Mouse (Mus musculus): ENCODE results near the gene Gm13285.
A peak's percentile ranks its signal among the peaks of the same experiment; 100 is the strongest.
"Not testable (repeated sequence)": the region's sequence is repeated elsewhere in the genome, so short reads cannot be mapped to it uniquely, and the experiment has no call there.

Gm13285 gene

DNA sequence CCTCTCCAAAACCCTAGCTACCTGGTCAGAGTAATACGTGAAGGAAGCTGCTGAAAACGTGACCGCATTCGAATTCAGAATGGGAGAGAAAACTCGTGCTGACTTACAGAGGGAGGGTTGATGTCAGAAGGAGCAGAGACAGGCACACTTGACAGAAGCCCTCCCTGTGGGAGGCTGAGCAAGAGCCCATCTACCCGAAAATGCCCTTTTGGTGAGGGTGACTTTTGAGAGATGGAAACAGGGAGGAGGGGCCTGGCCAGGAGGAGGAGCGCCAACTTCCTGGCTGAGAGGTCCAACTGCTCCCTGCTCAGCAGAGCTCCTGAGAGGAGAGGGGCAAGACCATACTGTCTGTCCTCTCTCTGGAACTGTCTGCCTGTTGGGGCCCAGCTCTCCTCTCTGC is at the start of gene Gm13285:
TSS of gene Gm13285 (plus strand) at position 301 of the 400 bp plus-strand sequence.
- not testable (repeated sequence) for DNase-seq

DNA sequence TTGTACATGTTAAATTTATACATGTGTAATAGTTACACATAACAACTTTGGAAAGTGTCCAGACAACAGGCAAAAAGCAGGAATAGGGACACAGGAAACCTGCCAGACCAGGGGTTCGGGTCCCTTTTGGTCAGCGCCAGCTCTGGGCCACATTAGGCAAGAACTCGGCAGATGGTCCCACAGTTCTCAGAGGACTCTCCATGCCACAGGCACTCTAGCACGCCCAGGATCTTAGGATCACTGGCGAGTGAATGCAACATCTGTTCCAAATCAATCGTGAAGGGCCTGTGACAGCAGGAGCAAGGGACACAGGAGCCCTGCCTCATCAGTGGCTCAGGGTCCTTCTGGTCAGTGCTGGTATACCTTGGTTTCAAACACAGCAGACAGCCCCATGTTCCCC is 49.5 kb upstream of the Gm13285 start:
- DNase-seq: no peak

DNA sequence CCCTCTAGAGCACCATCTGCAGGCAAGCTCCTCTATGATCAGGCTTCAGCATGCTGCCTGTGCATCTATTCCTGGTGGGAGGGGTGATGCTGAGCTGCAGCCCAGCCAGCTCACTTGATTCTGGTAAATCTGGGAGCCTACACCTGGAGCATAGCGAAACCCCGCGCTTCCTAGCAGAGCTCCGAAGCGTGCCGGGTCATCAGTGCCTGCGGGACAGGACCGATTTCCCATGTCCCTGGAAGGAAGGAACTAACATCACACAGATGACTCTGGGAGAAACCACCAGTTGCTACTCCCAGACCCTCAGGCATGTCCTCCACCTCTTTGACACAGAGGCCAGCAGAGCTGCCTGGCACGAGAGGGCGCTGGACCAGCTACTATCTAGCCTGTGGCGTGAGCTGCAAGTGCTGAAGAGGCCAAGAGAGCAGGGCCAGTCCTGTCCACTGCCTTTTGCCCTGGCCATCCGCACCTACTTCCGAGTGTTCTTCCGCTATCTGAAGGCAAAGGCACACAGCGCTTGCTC is 44.6 kb upstream of the Gm13285 start, which contains the start of gene Gm13271:
TSS of gene Gm13271 (plus strand) at position 51 of the 523 bp plus-strand sequence.
- peak; percentile 72 to 74 for DNase-seq

DNA sequence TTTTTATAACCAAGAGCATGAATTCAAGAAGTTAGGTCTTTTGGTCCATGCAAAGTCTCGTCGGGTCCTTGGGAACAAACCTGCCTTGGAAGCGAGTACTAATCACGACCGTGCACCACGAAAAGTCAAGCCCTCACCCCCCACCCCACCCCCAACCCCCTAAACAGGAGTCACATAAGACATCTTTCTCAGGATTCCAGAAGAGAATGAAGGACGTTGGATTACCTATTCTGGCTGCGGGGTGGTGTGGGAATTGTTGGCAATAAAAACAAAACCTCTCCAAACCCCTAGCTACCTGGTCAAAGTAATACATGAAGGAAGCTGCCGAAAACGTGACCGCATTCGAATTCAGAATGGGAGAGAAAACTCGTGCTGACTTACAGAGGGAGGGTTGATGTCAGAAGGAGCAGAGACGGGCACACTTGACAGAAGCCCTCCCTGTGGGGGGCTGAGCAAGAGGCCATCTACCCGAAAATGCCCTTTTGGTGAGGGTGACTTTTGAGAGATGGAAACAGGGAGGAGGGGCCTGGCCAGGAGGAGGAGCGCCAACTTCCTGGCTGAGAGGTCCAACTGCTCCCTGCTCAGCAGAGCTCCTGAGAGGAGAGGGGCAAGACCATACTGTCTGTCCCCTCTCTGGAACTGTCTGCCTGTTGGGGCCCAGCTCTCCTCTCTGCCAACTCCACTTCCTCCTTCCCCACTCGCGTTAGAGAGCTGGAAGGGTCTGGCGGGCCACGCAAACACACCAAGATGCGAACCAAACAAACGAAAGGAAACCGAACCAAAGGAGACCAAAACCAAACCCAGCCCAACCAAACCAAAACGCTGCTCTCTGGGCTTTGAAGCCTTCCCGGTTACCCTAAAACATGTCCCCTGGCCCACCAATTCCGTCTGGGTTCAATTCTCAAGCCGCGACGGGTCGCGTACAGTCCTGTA is 42.6 kb upstream of the Gm13285 start:
- not testable (repeated sequence) for DNase-seq

DNA sequence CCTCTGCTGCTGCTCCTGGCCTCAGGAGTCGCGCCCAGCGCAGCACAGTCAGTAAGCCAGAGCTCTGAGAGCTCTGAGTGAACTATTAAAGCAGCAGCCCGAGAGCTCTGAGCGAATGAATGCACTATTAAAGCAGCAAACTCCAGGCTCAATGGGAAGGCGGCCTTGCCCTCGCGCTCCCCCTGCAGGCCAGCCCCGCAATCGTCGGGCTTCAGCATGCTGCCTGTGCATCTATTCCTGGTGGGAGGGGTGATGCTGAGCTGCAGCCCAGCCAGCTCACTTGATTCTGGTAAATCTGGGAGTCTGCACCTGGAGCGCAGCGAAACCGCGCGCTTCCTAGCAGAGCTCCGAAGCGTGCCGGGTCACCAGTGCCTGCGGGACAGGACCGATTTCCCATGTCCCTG is 41.8 kb upstream of the Gm13285 start:
- peak; percentile 87 to 90 for DNase-seq

DNA sequence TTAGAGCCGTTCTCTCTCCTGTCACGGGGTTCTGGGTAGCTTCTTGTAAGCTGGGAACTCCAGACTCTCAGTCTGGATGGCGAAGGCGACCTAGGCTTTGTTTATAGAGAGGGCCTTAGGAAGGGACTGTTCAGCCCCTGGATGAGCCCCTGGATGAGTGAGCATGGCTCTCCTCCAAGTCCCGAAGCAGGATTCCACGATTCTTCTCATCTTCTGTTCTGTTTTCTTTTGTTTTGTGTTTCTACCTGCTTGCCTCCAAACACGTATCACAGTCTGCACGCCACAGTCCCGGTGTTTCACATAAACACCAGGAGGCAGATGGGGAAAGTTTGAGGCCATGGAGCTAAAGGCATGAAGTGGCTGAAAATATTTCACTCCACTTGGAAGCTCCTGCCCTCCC is 40.7 kb upstream of the Gm13285 start:
- DNase-seq: not testable (repeated sequence)

DNA sequence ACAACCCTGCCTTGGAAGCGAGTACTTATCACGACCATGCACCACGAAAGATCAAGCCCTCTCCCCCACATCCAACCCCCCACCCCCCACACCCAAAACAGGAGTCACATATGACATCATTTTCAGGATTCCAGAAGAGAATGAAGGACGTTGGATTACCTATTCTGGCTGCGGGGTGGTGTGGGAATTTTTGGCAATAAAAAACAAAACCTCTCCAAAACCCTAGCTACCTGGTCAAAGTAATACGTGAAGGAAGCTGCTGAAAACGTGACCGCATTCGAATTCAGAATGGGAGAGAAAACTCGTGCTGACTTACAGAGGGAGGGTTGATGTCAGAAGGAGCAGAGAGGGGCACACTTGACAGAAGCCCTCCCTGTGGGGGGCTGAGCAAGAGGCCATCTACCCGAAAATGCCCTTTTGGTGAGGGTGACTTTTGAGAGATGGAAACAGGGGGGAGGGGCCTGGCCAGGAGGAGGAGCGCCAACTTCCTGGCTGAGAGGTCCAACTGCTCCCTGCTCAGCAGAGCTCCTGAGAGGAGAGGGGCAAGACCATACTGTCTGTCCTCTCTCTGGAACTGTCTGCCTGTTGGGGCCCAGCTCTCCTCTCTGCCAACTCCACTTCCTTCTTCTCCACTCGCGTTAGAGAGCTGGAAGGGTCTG is 39.7 kb upstream of the Gm13285 start, which contains the start of gene Gm13283:
TSS of gene Gm13283 (plus strand) at position 510 of the 659 bp plus-strand sequence.
- DNase-seq: peak in 1 of 2 experiments; percentile 35

DNA sequence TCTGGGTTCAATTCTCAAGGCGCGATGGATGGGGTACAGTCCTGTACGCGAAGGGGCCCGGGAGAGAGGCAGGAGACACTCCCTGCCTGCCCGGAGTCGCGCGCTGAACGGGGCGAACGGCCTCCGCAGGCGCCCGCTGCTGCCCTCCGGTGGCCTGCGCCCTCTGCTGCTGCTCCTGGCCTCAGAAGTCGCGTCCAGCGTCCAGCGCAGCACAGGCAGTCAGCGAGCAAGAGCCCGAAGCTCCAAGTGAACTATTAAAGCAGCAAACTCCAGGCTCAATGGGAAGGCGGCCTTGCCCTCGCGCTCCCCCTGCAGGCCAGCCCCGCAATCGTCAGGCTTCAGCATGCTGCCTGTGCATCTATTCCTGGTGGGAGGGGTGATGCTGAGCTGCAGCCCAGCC is 39.0 kb upstream of the Gm13285 start:
- DNase-seq: peak; percentile 46 to 57

DNA sequence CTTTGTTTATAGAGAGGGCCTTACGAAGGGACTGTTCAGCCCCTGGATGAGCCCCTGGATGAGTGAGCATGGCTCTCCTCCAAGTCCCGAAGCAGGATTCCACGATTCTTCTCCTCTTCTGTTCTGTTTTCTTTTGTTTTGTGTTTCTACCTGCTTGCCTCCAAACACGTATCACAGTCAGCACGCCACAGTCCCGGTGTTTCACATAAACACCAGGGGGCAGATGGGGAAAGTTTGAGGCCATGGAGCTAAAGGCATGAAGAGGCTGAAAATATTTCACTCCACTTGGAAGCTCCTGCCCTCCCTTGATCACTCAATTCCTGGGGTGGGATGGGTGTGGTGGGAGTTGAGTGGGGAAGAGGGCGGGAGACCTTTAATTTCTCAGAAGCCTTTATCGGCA is 37.7 kb upstream of the Gm13285 start:
- peak; percentile 68 to 69 for DNase-seq

DNA sequence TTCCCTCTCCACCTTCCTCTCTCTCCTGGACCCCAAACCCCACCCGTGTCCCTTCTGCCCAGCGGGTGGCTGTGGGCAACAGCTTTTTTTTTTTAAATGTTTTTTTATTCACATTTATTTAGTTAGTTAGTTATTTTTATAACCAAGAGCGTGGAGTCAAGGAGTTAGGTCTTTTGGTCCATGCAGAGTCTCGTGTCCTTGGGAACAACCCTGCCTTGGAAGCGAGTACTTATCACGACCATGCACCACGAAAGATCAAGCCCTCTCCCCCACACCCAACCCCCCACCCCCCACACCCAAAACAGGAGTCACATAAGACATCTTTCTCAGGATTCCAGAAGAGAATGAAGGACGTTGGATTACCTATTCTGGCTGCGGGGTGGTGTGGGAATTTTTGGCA is 37.1 kb upstream of the Gm13285 start:
- DNase-seq: peak in 1 of 2 experiments; percentile 29

DNA sequence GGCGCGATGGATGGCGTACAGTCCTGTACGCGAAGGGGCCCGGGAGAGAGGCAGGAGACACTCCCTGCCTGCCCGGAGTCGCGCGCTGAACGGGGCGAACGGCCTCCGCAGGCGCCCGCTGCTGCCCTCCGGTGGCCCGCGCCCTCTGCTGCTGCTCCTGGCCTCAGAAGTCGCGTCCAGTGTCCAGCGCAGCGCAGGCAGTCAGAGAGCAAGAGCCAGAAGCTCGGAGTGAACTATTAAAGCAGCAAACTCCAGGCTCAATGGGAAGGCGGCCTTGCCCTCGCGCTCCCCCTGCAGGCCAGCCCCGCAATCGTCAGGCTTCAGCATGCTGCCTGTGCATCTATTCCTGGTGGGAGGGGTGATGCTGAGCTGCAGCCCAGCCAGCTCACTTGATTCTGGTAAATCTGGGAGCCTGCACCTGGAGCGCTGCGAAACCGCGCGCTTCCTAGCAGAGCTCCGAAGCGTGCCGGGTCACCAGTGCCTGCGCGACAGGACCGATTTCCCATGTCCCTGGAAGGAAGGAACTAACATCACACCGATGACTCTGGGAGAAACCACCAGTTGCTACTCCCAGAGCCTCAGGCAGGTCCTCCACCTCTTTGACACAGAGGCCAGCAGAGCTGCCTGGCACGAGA is 36.0 kb upstream of the Gm13285 start:
- peak in 1 of 2 experiments; percentile 14 for DNase-seq

DNA sequence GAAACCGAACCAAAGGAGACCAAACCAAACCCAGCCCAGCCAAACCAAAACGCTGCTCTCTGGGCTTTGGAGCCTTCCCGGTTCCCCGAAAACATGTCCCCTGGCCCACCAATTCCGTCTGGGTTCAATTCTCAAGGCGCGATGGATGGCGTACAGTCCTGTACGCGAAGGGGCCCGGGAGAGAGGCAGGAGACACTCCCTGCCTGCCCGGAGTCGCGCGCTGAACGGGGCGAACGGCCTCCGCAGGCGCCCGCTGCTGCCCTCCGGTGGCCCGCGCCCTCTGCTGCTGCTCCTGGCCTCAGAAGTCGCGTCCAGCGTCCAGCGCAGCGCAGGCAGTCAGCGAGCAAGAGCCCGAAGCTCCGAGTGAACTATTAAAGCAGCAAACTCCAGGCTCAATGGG is 25.9 kb upstream of the Gm13285 start, which contains the start of gene Gm13290:
TSS of gene Gm13290 (plus strand) at position 301 of the 400 bp plus-strand sequence.
- DNase-seq: not testable (repeated sequence)

DNA sequence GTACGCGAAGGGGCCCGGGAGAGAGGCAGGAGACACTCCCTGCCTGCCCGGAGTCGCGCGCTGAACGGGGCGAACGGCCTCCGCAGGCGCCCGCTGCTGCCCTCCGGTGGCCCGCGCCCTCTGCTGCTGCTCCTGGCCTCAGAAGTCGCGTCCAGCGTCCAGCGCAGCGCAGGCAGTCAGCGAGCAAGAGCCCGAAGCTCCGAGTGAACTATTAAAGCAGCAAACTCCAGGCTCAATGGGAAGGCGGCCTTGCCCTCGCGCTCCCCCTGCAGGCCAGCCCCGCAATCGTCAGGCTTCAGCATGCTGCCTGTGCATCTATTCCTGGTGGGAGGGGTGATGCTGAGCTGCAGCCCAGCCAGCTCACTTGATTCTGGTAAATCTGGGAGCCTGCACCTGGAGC is 22.8 kb upstream of the Gm13285 start, which contains the start of gene Gm13289:
TSS of gene Gm13289 (plus strand) at position 301 of the 400 bp plus-strand sequence.
- not testable (repeated sequence) for DNase-seq

DNA sequence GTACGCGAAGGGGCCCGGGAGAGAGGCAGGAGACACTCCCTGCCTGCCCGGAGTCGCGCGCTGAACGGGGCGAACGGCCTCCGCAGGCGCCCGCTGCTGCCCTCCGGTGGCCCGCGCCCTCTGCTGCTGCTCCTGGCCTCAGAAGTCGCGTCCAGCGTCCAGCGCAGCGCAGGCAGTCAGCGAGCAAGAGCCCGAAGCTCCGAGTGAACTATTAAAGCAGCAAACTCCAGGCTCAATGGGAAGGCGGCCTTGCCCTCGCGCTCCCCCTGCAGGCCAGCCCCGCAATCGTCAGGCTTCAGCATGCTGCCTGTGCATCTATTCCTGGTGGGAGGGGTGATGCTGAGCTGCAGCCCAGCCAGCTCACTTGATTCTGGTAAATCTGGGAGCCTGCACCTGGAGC is 19.9 kb upstream of the Gm13285 start, which contains the start of gene Gm13272:
TSS of gene Gm13272 (plus strand) at position 301 of the 400 bp plus-strand sequence.
- not testable (repeated sequence) for DNase-seq

DNA sequence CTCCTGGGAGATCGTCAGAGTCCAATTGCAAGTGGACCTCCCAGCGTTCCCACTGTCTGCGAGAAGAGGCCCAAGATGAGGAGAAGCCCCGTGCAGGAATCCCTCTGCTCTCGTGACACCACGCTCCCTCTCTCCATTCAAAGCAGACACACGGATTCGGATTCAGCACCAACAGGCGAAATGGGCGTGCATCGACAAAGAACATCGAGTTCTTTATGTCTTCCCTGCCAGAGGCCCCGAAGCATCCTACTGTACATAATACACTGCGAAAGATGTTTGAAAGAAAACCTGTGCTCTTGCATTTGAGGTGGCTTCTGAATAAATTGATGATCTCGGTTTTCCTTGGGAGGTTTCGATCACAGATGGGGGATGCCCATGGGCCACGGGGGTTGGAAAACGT is 19.1 kb upstream of the Gm13285 start:
- not testable (repeated sequence) for DNase-seq

DNA sequence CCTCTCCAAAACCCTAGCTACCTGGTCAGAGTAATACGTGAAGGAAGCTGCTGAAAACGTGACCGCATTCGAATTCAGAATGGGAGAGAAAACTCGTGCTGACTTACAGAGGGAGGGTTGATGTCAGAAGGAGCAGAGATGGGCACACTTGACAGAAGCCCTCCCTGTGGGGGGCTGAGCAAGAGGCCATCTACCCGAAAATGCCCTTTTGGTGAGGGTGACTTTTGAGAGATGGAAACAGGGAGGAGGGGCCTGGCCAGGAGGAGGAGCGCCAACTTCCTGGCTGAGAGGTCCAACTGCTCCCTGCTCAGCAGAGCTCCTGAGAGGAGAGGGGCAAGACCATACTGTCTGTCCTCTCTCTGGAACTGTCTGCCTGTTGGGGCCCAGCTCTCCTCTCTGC is 17.6 kb upstream of the Gm13285 start, which contains the start of gene Ifnz:
TSS of gene Ifnz (plus strand) at position 301 of the 400 bp plus-strand sequence.
- not testable (repeated sequence) for DNase-seq

DNA sequence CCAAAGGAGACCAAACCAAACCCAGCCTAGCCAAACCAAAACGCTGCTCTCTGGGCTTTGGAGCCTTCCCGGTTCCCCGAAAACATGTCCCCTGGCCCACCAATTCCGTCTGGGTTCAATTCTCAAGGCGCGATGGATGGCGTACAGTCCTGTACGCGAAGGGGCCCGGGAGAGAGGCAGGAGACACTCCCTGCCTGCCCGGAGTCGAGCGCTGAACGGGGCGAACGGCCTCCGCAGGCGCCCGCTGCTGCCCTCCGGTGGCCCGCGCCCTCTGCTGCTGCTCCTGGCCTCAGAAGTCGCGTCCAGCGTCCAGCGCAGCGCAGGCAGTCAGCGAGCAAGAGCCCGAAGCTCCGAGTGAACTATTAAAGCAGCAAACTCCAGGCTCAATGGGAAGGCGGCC is 17.1 kb upstream of the Gm13285 start:
- not testable (repeated sequence) for DNase-seq

DNA sequence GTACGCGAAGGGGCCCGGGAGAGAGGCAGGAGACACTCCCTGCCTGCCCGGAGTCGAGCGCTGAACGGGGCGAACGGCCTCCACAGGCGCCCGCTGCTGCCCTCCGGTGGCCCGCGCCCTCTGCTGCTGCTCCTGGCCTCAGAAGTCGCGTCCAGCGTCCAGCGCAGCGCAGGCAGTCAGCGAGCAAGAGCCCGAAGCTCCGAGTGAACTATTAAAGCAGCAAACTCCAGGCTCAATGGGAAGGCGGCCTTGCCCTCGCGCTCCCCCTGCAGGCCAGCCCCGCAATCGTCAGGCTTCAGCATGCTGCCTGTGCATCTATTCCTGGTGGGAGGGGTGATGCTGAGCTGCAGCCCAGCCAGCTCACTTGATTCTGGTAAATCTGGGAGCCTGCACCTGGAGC is 14.1 kb upstream of the Gm13285 start, which contains the start of gene Gm13276:
TSS of gene Gm13276 (plus strand) at position 301 of the 400 bp plus-strand sequence.
- not testable (repeated sequence) for DNase-seq

DNA sequence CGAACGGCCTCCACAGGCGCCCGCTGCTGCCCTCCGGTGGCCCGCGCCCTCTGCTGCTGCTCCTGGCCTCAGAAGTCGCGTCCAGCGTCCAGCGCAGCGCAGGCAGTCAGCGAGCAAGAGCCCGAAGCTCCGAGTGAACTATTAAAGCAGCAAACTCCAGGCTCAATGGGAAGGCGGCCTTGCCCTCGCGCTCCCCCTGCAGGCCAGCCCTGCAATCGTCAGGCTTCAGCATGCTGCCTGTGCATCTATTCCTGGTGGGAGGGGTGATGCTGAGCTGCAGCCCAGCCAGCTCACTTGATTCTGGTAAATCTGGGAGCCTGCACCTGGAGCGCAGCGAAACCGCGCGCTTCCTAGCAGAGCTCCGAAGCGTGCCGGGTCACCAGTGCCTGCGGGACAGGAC is 11.1 kb upstream of the Gm13285 start, which contains the start of gene Gm13277:
TSS of gene Gm13277 (plus strand) at position 231 of the 400 bp plus-strand sequence.
- DNase-seq: peak; percentile 57 to 58

DNA sequence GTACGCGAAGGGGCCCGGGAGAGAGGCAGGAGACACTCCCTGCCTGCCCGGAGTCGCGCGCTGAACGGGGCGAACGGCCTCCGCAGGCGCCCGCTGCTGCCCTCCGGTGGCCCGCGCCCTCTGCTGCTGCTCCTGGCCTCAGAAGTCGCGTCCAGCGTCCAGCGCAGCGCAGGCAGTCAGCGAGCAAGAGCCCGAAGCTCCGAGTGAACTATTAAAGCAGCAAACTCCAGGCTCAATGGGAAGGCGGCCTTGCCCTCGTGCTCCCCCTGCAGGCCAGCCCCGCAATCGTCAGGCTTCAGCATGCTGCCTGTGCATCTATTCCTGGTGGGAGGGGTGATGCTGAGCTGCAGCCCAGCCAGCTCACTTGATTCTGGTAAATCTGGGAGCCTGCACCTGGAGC is 8.2 kb upstream of the Gm13285 start, which contains the start of gene Gm13278:
TSS of gene Gm13278 (plus strand) at position 301 of the 400 bp plus-strand sequence.
- DNase-seq: not testable (repeated sequence)

DNA sequence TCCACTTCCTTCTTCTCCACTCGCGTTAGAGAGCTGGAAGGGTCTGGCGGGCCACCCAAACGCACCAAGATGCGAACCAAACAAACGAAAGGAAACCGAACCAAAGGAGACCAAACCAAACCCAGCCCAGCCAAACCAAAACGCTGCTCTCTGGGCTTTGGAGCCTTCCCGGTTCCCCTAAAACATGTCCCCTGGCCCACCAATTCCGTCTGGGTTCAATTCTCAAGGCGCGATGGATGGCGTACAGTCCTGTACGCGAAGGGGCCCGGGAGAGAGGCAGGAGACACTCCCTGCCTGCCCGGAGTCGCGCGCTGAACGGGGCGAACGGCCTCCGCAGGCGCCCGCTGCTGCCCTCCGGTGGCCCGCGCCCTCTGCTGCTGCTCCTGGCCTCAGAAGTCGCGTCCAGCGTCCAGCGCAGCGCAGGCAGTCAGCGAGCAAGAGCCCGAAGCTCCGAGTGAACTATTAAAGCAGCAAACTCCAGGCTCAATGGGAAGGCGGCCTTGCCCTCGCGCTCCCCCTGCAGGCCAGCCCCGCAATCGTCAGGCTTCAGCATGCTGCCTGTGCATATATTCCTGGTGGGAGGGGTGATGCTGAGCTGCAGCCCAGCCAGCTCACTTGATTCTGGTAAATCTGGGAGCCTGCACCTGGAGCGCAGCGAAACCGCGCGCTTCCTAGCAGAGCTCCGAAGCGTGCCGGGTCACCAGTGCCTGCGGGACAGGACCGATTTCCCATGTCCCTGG is 5.4 kb upstream of the Gm13285 start, which contains the start of gene Gm13275:
TSS of gene Gm13275 (plus strand) at position 552 of the 740 bp plus-strand sequence.
- DNase-seq: peak; percentile 66 to 79
